Mouse (Mus musculus) CD4-positive naive resting alpha-beta T cell, adult 57 days (primary cell): Measurements from ENCODE around the gene Adora1. TPM values are rescaled to one million over a fixed set of nuclear protein-coding genes. Genes with fewer than 3 reads are reported as not detected.

Experiments
- total RNA-seq: library from RNA; stranded (reverse); gene quantifications from one replicate; pipeline ENCODE4 v1.2.4, GENCODE M21; 2023

Adora1 gene
- not detected for total RNA-seq

GRCm38 (mm10) chr1:134235391-134235921 is at the start of gene Adora1:
Adora1 (minus strand) TSS chr1:134235431.

GRCm38 (mm10) chr1:134193126-134193525 is 42.1 kb downstream of the Adora1 start, which contains the start of gene Mybph:
Mybph (plus strand) TSS chr1:134193448.

GRCm38 (mm10) chr1:134182025-134182424 is 53.2 kb downstream of the Adora1 start, which contains the start of gene Chil1:
Chil1 (plus strand) TSS chr1:134182176.

Other genes starting within 250 kb of the Adora1 start
- gene Fmod, start 198.2 kb downstream of the Adora1 start, total RNA-seq = 0.71 TPM
- gene Btg2, start 156.3 kb downstream of the Adora1 start, total RNA-seq = 281 TPM
- gene Chit1, start 124.2 kb downstream of the Adora1 start, total RNA-seq = not detected
- not detected for gene Chil1, start 53.3 kb downstream of the Adora1 start, total RNA-seq
- not detected for gene Mybph, start 42.0 kb downstream of the Adora1 start, total RNA-seq
- not detected for gene Myog, start 54.6 kb upstream of the Adora1 start, total RNA-seq
- 0.80 TPM for gene Ppfia4, start 97.5 kb upstream of the Adora1 start, total RNA-seq
- gene Tmem183a, start 126.5 kb upstream of the Adora1 start, total RNA-seq = 58.4 TPM
- gene 4933406M09Rik, start 150.5 kb upstream of the Adora1 start, total RNA-seq = not detected
- gene Cyb5r1, start 170.1 kb upstream of the Adora1 start, total RNA-seq = 13.2 TPM
- 68.2 TPM for gene Adipor1, start 179.9 kb upstream of the Adora1 start, total RNA-seq
- 34.2 TPM for gene Klhl12, start 220.1 kb upstream of the Adora1 start, total RNA-seq